Mouse (Mus musculus) lung, adult 2 months (tissue): ENCODE results near the gene Eps15l1. TPM values are rescaled to one million over a fixed set of nuclear protein-coding genes. Genes with fewer than 3 reads are reported as not detected.

ENCODE experiments used
- DNase-seq: peaks from one replicate; pipeline ENCODE4 v3.0.0; 2022
- H3K4me1 ChIP-seq: fragments of 200-500 bp; 2 replicates; pipeline ENCODE4 v1.6.1; 2011; ENCODE audit warnings: low read length; ENCODE audit not compliant: control insufficient read depth, insufficient read depth
- H3K4me3 ChIP-seq: fragments of 200-500 bp; replicated peaks from 2 replicates; pipeline ENCODE3; 2011; ENCODE audit warnings: low read depth, mild to moderate bottlenecking, control low read depth, low read length; ENCODE audit errors: extremely low read depth
- CTCF ChIP-seq: fragments of 200-500 bp; IDR thresholded peaks from 2 replicates; pipeline ENCODE4 v1.5.1; 2011; ENCODE audit warnings: mild to moderate bottlenecking, low read length, control low read depth; ENCODE audit not compliant: insufficient read depth
- POLR2A ChIP-seq: fragments of 200-500 bp; IDR thresholded peaks from 2 replicates; pipeline ENCODE4 v1.6.1; 2011; ENCODE audit warnings: low read depth, mild to moderate bottlenecking, control low read depth, low read length, borderline replicate concordance; ENCODE audit errors: extremely low read depth
- WGBS: fragments of 180-500 bp; shearing (Covaris S2); methylation state at CpG from one replicate; pipeline ENCODE4 v1.1.7; 2018; 5-methylcytosine and 5-hydroxymethylcytosine counted together
- polyA plus RNA-seq: library from polyadenylated mRNA; depleted of rRNA; stranded (reverse); fragments of >200 nt; gene quantifications from 2 replicates; pipeline ENCODE4 v1.2.3, GENCODE M21; 2012

Gene Eps15l1
- polyA plus RNA-seq, 1 experiment: 48.3 TPM

DNA sequence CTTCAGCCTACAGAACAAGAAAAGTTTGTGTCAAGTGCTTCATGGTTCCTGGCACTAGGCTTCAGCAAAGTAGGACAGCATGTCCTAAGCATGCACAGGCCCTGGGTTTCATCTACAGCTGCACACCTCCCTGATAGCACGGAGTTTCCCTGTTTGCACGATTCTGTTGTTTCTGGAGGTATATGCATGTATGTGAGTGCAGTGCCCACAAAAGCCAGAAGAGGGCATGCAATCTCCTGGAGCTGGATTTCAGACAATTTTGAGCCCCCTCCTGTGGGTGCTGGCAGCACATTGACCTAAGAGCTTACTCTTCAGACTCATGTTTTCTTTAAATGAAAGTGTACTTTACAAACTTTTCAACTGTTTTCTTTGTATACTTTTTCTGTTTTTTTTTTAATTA lies 32.6 kb upstream of the Eps15l1 start:
- H3K4me1 ChIP-seq: no peaks in the 10 kb centered on the region
- TF ChIP-seq POLR2A (no peak), CTCF (no peak)
- no peak for DNase-seq
- WGBS: 95% methylated on average over 2 of the region's 2 CpGs
- H3K4me3 ChIP-seq: no peak overlapping the region

DNA sequence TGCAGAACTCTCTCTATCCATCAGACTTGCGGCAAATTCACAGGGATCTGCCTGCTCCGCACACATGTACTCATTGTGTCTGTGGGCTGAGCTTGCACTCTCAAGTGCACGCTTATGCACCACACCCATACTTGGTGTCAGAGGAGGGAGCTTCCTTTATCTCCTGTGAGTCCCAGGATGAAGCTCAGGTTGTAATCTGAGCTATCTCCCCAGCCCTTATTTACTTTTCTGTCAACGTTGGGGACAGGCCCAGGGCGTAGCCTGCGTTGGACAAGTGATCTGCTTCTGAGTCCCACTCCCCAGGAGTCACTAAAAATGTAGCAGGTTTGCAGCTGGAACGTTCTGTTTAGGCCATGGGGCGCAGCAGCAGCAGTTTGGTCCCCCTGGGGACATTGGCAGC lies 30.3 kb upstream of the Eps15l1 start:
- no peak overlapping the region for H3K4me3 ChIP-seq
- WGBS: 62% methylated on average over 8 of the region's 8 CpGs
- H3K4me1 ChIP-seq: no peaks in the 10 kb centered on the region
- TF ChIP-seq POLR2A (no peak), CTCF (no peak)
- DNase-seq: no peak

DNA sequence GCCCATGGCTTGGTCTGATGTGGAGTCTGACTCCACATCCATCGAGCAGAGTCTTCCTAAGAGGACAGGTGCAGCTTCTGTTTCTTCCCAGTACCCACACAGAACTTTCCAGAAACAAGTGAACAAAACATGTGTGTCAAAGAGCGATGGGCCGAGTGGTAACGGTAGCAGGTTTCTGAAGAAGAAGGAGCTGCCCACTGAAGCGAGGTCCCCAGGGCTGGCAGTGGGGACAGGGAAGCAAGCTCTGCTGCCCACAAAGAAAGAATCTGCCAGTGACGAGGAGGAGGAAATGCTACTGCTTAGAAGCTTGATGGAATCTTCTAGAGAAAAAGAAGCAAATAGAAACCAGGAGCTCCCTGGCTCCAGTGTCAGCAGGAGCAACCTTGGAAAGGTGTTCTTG lies 23.8 kb upstream of the Eps15l1 start:
- WGBS: 89% methylated on average over 6 of the region's 6 CpGs
- no peak for DNase-seq
- TF ChIP-seq CTCF: no peak
- no peak for TF ChIP-seq POLR2A

DNA sequence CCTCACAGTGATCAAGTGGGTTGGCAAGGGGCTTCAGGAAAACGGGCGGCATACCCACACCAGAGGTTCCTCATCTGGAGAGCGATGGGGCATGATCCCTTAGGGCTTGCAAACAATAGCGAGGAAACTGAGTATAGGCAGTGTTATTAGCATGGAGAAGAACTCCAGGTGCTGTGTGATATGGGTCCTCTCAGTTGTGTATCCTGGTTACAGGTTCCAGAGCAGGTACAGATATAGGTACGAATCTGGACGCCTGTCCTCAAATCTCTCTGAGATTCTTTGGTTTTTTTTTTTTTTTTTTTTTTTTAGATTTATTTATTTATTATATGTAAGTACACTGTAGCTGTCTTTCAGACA lies 22.7 kb upstream of the Eps15l1 start:
- Histone ChIP-seq H3K4me3 (peak overlapping the region; percentile 75), H3K4me1 (no peaks in the 10 kb centered on the region)
- DNase-seq: no peak
- whole genome bisulfite sequencing: 32% methylated on average over 6 of the region's 6 CpGs
- TF ChIP-seq CTCF: no peak
- TF ChIP-seq POLR2A: no peak

More for the DNA sequence above, 23.8 kb upstream of the Eps15l1 start:
- no peaks in the 10 kb centered on the region for H3K4me1 ChIP-seq
- H3K4me3 ChIP-seq: no peak overlapping the region

GRCm38 (mm10) chr8:72443338-72443993 lies 22.2 kb upstream of the Eps15l1 start, which contains the start of the genes Calr3 and 1700030K09Rik:
Gene Calr3 (minus strand): TSS chr8:72443870.
Gene 1700030K09Rik (plus strand): TSS chr8:72443880.
- Histone ChIP-seq H3K4me3 (peak within 1 kb of the TSS; percentile 75), H3K4me1 (no peaks in the 10 kb centered on the region)
- peak; percentile 98 for DNase-seq
- peak; percentile 50; the same call in 1 of the 2 replicates for TF ChIP-seq POLR2A
- no peak for TF ChIP-seq CTCF
- 6% methylated on average over 34 of the region's 34 CpGs for WGBS

DNA sequence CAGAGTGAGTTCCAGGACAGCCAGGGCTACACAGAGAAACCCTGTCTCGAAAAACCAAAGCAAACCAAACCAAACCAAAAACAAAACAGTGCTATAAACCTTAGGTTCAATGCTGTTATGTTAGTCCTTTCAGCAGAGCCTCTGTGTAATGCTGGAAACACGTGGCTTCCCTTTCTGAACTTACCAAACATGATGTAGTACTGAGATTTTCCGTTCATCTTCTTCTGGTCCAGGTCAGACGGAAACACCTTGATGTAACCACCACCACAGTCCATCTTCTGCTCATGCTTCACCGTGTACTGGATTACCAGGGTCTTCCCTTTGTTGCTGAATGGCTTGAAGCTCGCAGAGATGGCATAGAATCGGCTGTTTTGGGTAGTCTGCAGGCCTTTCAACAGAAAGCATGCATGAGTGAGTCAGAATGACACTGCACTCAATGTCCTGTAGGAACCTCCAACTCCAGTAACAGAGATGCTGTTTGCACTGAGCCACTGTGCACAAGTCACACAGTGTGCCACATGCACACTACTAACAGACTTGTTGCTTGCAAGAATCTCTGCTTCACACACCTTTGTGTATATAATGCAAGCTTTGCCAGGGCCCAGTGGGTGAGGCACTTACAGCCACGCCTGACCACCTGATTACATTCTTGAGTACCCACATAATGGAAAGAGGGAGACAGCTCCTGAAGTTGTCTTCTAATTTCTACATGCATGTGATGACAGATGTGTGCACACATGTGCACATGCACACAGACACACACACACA lies 17.2 kb upstream of the Eps15l1 start:
- DNase-seq: no peak
- Histone ChIP-seq H3K4me1 (no peaks in the 10 kb centered on the region), H3K4me3 (no peak overlapping the region)
- TF ChIP-seq CTCF: no peak
- TF ChIP-seq POLR2A: no peak
- WGBS: 62% methylated on average over 8 of the region's 8 CpGs

- 7% methylated on average over 2 of the region's 2 CpGs for WGBS
- H3K4me3 ChIP-seq: no peak overlapping the region
- DNase-seq: no peak
- TF ChIP-seq POLR2A (no peak), CTCF (no peak)
- no peaks in the 10 kb centered on the region for H3K4me1 ChIP-seq
These were observed 13.7 kb upstream of the Eps15l1 start for GRCm38 (mm10) chr8:72434952-72435351.

- Histone ChIP-seq H3K4me3 (no peak overlapping the region), H3K4me1 (no peaks in the 10 kb centered on the region)
- 50% methylated on average over 13 of the region's 13 CpGs for WGBS
- TF ChIP-seq POLR2A (no peak), CTCF (peak; percentile 59)
- peak; percentile 35 for DNase-seq
These were observed 8.4 kb upstream of the Eps15l1 start for GRCm38 (mm10) chr8:72429676-72430075.

GRCm38 (mm10) chr8:72422926-72423325 lies 1.7 kb upstream of the Eps15l1 start:
- DNase-seq: no peak
- no peak for TF ChIP-seq CTCF
- no peak for TF ChIP-seq POLR2A
- 42% methylated on average over 1 of the region's 1 CpGs for WGBS
- H3K4me3 ChIP-seq: no peak overlapping the region
- peaks cover 4% of the 10 kb centered on the region for H3K4me1 ChIP-seq
